Mouse (Mus musculus): ENCODE results near the gene Rac2. TPM values are rescaled to one million over a fixed set of nuclear protein-coding genes. Genes with fewer than 3 reads are reported as not detected.
A peak's percentile ranks its signal among the peaks of the same experiment; 100 is the strongest.

Gene Rac2
- polyA plus RNA-seq, 1 experiment from 2014 or later, result 5.7 TPM

DNA sequence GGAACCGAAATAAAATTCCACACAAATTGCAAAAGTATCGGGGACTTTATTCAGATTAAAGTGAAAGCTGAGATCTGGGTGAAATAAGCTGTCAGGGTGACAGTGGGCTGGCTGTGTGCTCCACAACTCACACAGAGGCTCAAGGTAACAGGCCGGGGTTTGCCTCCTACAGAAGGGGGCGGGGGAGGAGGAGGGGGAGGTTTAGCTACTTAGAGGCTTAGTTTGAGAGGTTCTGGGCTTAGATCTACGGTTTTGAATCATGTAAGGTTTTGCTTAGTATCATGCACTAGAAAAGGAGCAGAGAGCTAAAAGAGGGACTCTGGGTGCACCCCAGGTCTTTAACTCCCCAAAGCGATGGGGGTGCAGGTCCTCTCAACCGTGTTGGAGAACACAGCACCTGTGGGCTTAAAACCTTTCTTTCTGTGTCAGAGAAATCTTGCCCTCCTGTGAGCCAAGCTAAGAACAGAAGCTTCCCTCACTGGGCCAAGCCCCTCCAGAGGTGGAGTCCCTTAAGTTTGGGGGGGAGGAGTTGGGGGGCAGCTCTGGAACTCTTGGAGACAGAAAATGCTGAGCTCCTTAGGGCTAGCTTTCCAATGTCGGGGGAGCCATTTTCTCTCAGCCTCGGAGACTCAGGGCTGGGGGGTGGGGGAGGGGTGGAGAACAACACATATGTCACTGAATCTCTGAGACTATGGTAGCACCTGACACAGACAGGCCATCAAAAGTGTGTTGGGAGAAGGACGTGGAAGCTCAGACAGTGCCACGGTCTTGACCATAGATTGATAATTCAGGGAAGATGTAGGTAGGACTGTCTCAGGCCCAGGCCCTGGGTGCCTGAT is 13.2 kb downstream of the Rac2 start:
- no peak for ATAC-seq
- Histone ChIP-seq H3K27me3 (replicated peaks; ENCODE audit: control insufficient read depth, insufficient read depth, low read length) (no peaks in the 10 kb centered on the region; the same call in 1 of the 2 replicates), H3K9me3 (ENCODE audit: control insufficient read depth, low read length) (no peaks in the 10 kb centered on the region), H3K4me1 (ENCODE audit: control insufficient read depth, insufficient read depth, low read depth, low read length) (no peaks in the 10 kb centered on the region), H3K9ac (ENCODE audit: low read depth, low read length) (no peak overlapping the region), H3K36me3 (ENCODE audit: control insufficient read depth, insufficient read depth, low read length) (no peaks in the 10 kb centered on the region), H3K27ac (ENCODE audit: low read depth, low read length) (no peak overlapping the region), H3K4me3 (ENCODE audit: low read length) (no peak overlapping the region), H3K4me2 (ENCODE audit: low read length) (no peak overlapping the region)
- WGBS, result 70% methylated on average over 11 of the region's 11 CpGs

DNA sequence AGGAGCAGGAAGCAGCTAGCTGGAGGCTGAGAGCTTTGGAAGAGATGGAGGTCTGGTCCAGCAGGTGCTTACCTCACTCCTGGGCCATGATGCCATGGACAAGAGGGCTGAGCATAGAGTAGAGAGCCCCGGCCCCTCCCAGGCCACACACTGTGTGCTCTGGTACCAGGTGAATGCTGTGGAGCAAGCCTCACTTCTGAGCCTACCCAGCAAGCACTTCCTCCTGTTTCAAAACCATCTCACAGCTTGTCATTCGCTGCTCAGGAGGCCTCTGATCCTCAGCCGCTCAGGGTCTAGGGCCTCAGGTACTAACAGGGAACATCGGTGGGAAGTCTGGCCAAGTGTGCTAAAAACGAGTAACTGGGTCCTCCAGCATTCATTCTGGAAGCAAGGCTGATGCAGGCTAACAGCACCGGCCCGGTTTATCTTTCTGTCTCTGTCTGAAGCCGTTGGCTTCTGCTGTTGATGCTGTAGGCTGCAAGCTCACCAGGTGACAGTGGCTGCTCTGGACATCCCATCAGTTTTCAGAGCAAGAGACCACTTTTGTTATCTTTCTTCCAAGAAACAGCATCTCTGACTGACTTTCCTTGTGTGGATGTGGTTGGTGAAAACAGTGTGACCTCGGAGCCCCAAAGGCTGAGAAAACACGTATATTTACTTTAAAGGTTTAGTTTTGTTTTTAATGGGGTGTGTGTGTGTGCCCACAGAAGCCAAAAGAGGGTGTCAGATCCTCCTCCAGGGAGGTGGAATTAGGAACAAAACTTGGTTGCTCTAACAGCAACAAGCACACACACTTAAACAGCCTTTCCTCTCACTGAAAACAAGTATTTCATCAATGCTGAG is 14.7 kb downstream of the Rac2 start:
- 68% methylated on average over 10 of the region's 10 CpGs for WGBS
- no peak for ATAC-seq
- Histone ChIP-seq H3K4me1 (ENCODE audit: control insufficient read depth, insufficient read depth, low read depth, low read length) (no peaks in the 10 kb centered on the region), H3K4me3 (ENCODE audit: low read length) (no peak overlapping the region), H3K27ac (ENCODE audit: low read depth, low read length) (no peak overlapping the region), H3K36me3 (ENCODE audit: control insufficient read depth, insufficient read depth, low read length) (no peaks in the 10 kb centered on the region), H3K9ac (ENCODE audit: low read depth, low read length) (no peak overlapping the region), H3K9me3 (ENCODE audit: control insufficient read depth, low read length) (peaks cover 4% of the 10 kb centered on the region), H3K27me3 (replicated peaks; ENCODE audit: control insufficient read depth, insufficient read depth, low read length) (no peaks in the 10 kb centered on the region), H3K4me2 (ENCODE audit: low read length) (no peak overlapping the region)

DNA sequence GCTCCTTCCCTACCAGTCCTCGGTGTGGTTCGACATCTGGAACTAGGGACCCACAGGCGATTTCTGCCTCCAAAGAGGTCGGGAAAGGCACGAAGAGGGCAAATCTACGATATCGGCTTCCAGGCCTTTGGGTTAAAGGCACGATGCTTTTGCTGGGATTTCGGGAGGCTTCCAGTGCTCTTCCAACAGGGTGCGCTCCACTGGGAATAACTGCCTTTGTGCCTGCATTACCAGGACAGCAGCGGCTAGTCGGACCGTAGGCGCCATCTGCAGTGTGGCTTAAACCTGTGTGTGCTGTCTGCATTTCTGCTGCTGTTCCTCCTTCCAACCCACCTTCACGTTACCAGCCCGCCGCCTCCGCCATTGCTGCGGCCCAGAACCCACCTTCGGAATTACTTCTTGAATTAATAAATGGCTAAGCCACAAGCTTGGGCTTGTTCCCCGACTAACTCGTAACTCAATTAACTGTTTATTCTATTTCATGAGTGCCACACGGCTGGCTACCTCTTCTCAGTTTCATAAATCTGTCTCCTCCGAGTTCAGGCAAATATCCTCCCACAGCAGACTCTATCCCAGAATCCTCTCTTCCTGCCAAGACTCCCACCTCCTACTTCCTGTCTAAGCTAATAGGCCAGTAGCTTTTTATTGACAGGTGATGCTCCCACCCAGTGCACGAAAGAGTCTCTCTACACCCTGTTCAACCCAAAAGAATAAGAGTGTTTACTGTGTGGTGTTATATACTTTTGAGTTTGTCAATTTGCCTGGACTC is 17.9 kb downstream of the Rac2 start:
- H3K27ac ChIP-seq (ENCODE audit: low read depth, low read length), result no peak overlapping the region
- ATAC-seq, result no peak
- H3K27me3 ChIP-seq (replicated peaks; ENCODE audit: control insufficient read depth, insufficient read depth, low read length), result no peaks in the 10 kb centered on the region
- no peak overlapping the region for H3K4me3 ChIP-seq (ENCODE audit: low read length)
- H3K9ac ChIP-seq (ENCODE audit: low read depth, low read length), result no peak overlapping the region; the same call in 1 of the 2 replicates
- WGBS, result 66% methylated on average over 25 of the region's 25 CpGs
- peak overlapping the region; percentile 28 for H3K4me2 ChIP-seq (ENCODE audit: low read length)
- H3K4me1 ChIP-seq (ENCODE audit: control insufficient read depth, insufficient read depth, low read depth, low read length), result no peaks in the 10 kb centered on the region
- peaks cover 14% of the 10 kb centered on the region for H3K9me3 ChIP-seq (ENCODE audit: control insufficient read depth, low read length)
- H3K36me3 ChIP-seq (ENCODE audit: control insufficient read depth, insufficient read depth, low read length), result no peaks in the 10 kb centered on the region

DNA sequence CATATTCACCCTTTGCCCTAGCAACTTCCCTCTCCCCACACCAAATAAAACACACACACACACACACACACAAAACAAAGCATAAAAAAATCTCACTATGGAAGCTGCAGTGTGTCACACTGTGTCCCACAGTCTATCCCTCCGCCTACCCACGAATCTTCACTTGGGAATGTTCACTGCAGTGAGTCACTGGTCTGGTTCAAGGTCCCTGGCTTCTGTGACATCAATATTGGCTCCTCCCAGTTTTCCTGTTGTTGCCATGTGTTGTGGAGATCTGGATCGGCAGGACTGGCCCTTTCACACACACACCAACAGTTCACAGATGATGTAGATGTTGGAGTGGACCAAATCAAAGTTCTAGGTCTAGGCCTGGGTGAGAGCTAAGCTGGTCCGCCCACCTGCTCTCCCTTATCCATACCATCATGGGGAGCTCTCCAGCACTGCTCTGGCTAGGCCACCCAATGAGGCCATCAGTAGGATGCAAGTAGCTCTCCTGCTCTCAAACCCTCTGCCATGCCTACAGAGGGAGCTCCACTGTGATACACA is 23.3 kb downstream of the Rac2 start:
- Histone ChIP-seq H3K4me1 (ENCODE audit: control insufficient read depth, insufficient read depth, low read depth, low read length) (peaks cover 8% of the 10 kb centered on the region), H3K27ac (ENCODE audit: low read depth, low read length) (no peak overlapping the region), H3K4me2 (ENCODE audit: low read length) (no peak overlapping the region), H3K27me3 (replicated peaks; ENCODE audit: control insufficient read depth, insufficient read depth, low read length) (no peaks in the 10 kb centered on the region), H3K9ac (ENCODE audit: low read depth, low read length) (no peak overlapping the region), H3K4me3 (ENCODE audit: low read length) (no peak overlapping the region), H3K9me3 (ENCODE audit: control insufficient read depth, low read length) (peaks cover 14% of the 10 kb centered on the region), H3K36me3 (ENCODE audit: control insufficient read depth, insufficient read depth, low read length) (no peaks in the 10 kb centered on the region)
- WGBS, result 78% methylated on average over 4 of the region's 4 CpGs
- peak; percentile 27; the same call in 1 of the 2 replicates for ATAC-seq

DNA sequence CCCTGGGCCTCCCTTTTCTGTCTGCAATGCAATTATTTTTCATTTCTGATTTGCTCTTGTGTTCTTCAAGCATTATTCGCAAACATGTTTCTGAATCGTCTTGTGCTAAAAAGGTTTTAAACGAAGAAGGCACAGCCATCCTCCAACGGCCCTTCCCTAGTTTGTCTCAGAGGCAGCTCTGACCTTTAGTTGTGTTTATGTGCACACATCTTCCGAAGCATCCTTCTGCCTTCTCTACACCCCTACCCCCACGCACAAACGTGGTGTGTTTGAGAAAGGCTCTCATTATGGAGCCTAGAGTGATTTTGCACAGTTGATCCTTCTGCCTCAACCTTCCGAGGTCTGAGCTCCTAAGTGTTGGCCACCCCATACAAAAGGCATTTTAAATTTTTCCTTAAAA is 23.9 kb downstream of the Rac2 start:
- Histone ChIP-seq H3K9ac (ENCODE audit: low read depth, low read length) (no peak overlapping the region), H3K4me1 (ENCODE audit: control insufficient read depth, insufficient read depth, low read depth, low read length) (peaks cover 9% of the 10 kb centered on the region), H3K36me3 (ENCODE audit: control insufficient read depth, insufficient read depth, low read length) (no peaks in the 10 kb centered on the region), H3K9me3 (ENCODE audit: control insufficient read depth, low read length) (peaks cover 14% of the 10 kb centered on the region), H3K27me3 (replicated peaks; ENCODE audit: control insufficient read depth, insufficient read depth, low read length) (no peaks in the 10 kb centered on the region), H3K4me3 (ENCODE audit: low read length) (no peak overlapping the region), H3K27ac (ENCODE audit: low read depth, low read length) (no peak overlapping the region), H3K4me2 (ENCODE audit: low read length) (no peak overlapping the region)
- WGBS, result 69% methylated on average over 8 of the region's 8 CpGs
- no peak for ATAC-seq

DNA sequence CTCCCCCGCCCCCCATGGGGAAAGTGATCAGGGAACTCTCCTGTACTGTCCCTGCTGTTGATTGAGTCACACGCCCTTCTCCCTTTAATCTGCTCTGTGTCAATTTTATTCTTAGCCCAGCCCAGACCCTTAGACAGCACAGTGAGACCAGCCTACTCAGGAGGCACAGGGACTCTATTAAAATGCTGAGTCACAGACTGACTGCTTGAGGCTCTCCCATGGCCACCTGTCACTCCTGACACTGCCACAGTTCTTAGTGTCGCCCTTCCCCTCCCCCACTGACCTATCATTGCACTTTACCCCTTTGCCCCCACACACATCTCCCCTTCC is 24.3 kb downstream of the Rac2 start:
- Histone ChIP-seq H3K9ac (ENCODE audit: low read depth, low read length) (no peak overlapping the region), H3K4me2 (ENCODE audit: low read length) (no peak overlapping the region), H3K4me1 (ENCODE audit: control insufficient read depth, insufficient read depth, low read depth, low read length) (peaks cover 9% of the 10 kb centered on the region), H3K9me3 (ENCODE audit: control insufficient read depth, low read length) (peaks cover 14% of the 10 kb centered on the region), H3K27ac (ENCODE audit: low read depth, low read length) (no peak overlapping the region), H3K4me3 (ENCODE audit: low read length) (no peak overlapping the region), H3K36me3 (ENCODE audit: control insufficient read depth, insufficient read depth, low read length) (no peaks in the 10 kb centered on the region), H3K27me3 (replicated peaks; ENCODE audit: control insufficient read depth, insufficient read depth, low read length) (no peaks in the 10 kb centered on the region)
- ATAC-seq, result no peak
- 36% methylated on average over 3 of the region's 3 CpGs for WGBS

DNA sequence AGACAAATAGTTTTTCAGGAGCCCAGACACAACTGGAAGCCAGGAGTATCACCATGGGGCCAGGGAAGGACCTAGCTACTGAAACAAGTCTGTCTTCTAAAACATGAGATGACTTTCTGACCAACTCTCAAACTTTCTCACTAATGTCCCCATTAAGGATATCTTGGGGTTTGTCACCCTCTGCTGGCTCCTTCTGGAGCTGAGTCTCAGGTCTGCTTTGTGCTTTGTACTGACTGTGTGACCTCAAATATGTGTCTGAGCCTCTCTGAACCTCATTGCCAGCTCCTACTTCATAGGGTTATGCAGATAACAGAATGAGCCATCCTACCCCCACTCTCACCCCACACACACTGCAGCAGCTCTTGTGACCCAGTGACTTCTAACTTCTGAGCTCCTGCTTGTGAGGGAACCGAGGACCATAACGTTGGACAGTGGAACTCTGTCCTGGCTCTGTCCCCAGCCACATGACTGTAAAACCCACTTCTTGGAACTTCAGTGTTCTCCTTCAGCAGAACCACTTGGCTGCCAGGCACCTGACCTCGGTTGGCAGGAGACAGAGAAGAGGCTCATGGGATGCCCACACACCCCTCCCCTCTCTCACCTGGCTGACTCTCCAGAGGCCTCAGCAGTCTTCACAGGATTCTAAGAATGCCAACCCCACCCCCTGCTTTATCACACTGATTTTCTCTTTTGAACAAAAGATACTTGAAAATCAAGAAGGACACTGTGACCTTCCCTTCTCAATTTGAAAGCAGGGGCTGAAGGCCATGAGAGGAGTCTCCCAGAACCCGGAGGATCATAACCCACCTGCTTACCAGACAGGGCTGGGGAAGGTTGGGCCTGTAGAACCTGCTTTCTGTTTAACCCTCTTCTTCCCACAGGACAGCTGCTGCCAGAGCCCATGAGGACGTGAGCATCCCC is 24.9 kb downstream of the Rac2 start:
- Histone ChIP-seq H3K4me1 (ENCODE audit: control insufficient read depth, insufficient read depth, low read depth, low read length) (peaks cover 9% of the 10 kb centered on the region), H3K27ac (ENCODE audit: low read depth, low read length) (no peak overlapping the region), H3K9me3 (ENCODE audit: control insufficient read depth, low read length) (peaks cover 7% of the 10 kb centered on the region), H3K27me3 (replicated peaks; ENCODE audit: control insufficient read depth, insufficient read depth, low read length) (no peaks in the 10 kb centered on the region), H3K9ac (ENCODE audit: low read depth, low read length) (no peak overlapping the region), H3K36me3 (ENCODE audit: control insufficient read depth, insufficient read depth, low read length) (no peaks in the 10 kb centered on the region), H3K4me2 (ENCODE audit: low read length) (no peak overlapping the region), H3K4me3 (ENCODE audit: low read length) (no peak overlapping the region)
- no peak for ATAC-seq
- WGBS, result 53% methylated on average over 5 of the region's 5 CpGs

DNA sequence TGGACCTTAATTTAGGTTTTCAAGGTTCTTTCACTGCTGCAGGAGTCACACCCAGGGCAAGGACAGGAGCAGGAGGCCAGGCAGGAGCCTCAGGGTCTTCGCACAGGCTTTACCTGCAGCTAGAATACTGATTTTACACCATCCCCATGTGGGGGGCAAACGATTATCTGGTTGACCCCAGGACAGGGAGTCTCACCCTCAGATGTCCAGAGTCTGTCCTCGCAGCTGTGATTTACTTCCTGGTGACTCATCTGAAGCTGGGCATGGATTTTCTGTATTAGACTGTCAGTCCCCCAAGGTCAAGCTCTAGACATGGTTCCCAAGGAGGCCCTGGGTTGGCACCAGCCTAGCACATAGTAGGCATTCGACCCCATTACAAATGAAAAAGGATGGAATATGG is 26.5 kb downstream of the Rac2 start:
- peaks cover under 1% of the 10 kb centered on the region; the same call in 1 of the 2 replicates for H3K9me3 ChIP-seq (ENCODE audit: control insufficient read depth, low read length)
- ATAC-seq, result no peak
- WGBS, result 87% methylated on average over 4 of the region's 4 CpGs
- no peaks in the 10 kb centered on the region for H3K27me3 ChIP-seq (replicated peaks; ENCODE audit: control insufficient read depth, insufficient read depth, low read length)
- no peaks in the 10 kb centered on the region for H3K36me3 ChIP-seq (ENCODE audit: control insufficient read depth, insufficient read depth, low read length)
- H3K4me1 ChIP-seq (ENCODE audit: control insufficient read depth, insufficient read depth, low read depth, low read length), result peaks cover 23% of the 10 kb centered on the region
- H3K4me2 ChIP-seq (ENCODE audit: low read length), result no peak overlapping the region
- H3K27ac ChIP-seq (ENCODE audit: low read depth, low read length), result no peak overlapping the region
- H3K4me3 ChIP-seq (ENCODE audit: low read length), result no peak overlapping the region
- no peak overlapping the region for H3K9ac ChIP-seq (ENCODE audit: low read depth, low read length)
